Mouse (Mus musculus) frontal cortex, adult 2 months (tissue): Measurements from ENCODE around the gene Sars2. TPM values are rescaled to one million over a fixed set of nuclear protein-coding genes. Genes with fewer than 3 reads are reported as not detected.

Source experiments
- DNase-seq, 2 experiments: peaks; one replicate each; pipeline ENCODE4 v3.0.0; 2022; ENCODE audit warnings: low spot score in 1 of 2; ENCODE audit errors: extremely low spot score in 1 of 2
- polyA plus RNA-seq: library from polyadenylated mRNA; depleted of rRNA; stranded (reverse); fragments of >200 nt; gene quantifications from 2 replicates; pipeline ENCODE4 v1.2.3, GENCODE M21; 2012; rRNA removed

The Sars2 gene
- polyA plus RNA-seq, 1 experiment: 18.0 TPM

GRCm38 (mm10) chr7:28801901-28802670, 60.3 kb downstream of the Sars2 start:
- no peak for DNase-seq

- no peak for DNase-seq
These were observed 61.2 kb downstream of the Sars2 start for GRCm38 (mm10) chr7:28802846-28803588.

Other genes with a start within 250 kb of the Sars2 start
- gene Ifnl2, start 231.5 kb upstream of the Sars2 start, polyA plus RNA-seq: not detected in 2 replicates
- gene Ifnl3, start 219.2 kb upstream of the Sars2 start, polyA plus RNA-seq: not detected in 2 replicates
- 0.40 TPM in 1 of 2 replicates, not detected in the other for gene Sycn, start 201.1 kb upstream of the Sars2 start, polyA plus RNA-seq
- 1.1 and 2.1 TPM in 2 replicates for gene Nccrp1, start 194.7 kb upstream of the Sars2 start, polyA plus RNA-seq
- gene Samd4b, start 143.8 kb upstream of the Sars2 start, polyA plus RNA-seq: 62.4 and 66.9 TPM in 2 replicates
- gene Pak4, start 143.8 kb upstream of the Sars2 start, polyA plus RNA-seq: 8.7 and 8.8 TPM in 2 replicates
- gene Acp7, start 110.7 kb upstream of the Sars2 start, polyA plus RNA-seq: 1.2 and 3.9 TPM in 2 replicates
- gene Fbxo27, start 49.1 kb upstream of the Sars2 start, polyA plus RNA-seq: 28.9 and 35.7 TPM in 2 replicates
- 3.4 and 4.3 TPM in 2 replicates for gene Fbxo17, start 25.2 kb upstream of the Sars2 start, polyA plus RNA-seq
- gene Mrps12, start 172 bp upstream of the Sars2 start, polyA plus RNA-seq: 92.4 and 109 TPM in 2 replicates
- 2.2 TPM in 2 replicates for gene Ccer2, start 14.2 kb downstream of the Sars2 start, polyA plus RNA-seq
- 206 and 223 TPM in 2 replicates for gene Sirt2, start 24.7 kb downstream of the Sars2 start, polyA plus RNA-seq
- 30.1 and 34.9 TPM in 2 replicates for gene Nfkbib, start 25.5 kb downstream of the Sars2 start, polyA plus RNA-seq
- gene Rinl, start 47.0 kb downstream of the Sars2 start, polyA plus RNA-seq: 1.7 and 2.4 TPM in 2 replicates
- 391 and 418 TPM in 2 replicates for gene Hnrnpl, start 66.5 kb downstream of the Sars2 start, polyA plus RNA-seq
- gene Ech1, start 83.2 kb downstream of the Sars2 start, polyA plus RNA-seq: 93.7 and 106 TPM in 2 replicates
- gene Lgals4, start 91.9 kb downstream of the Sars2 start, polyA plus RNA-seq: 10.7 and 13.4 TPM in 2 replicates
- gene Lgals7, start 121.9 kb downstream of the Sars2 start, polyA plus RNA-seq: 0.70 and 0.80 TPM in 2 replicates
- gene Capn12, start 139.4 kb downstream of the Sars2 start, polyA plus RNA-seq: 0.71 and 1.00 TPM in 2 replicates
- gene Actn4, start 220.3 kb downstream of the Sars2 start, polyA plus RNA-seq: 214 and 220 TPM in 2 replicates
- 311 and 352 TPM in 2 replicates for gene Eif3k, start 239.9 kb downstream of the Sars2 start, polyA plus RNA-seq
- gene Map4k1, start 240.1 kb downstream of the Sars2 start, polyA plus RNA-seq: 3.1 and 3.8 TPM in 2 replicates